21 mouse cellular contexts compared by ENCODE assay signal in the genomic region with DNA sequence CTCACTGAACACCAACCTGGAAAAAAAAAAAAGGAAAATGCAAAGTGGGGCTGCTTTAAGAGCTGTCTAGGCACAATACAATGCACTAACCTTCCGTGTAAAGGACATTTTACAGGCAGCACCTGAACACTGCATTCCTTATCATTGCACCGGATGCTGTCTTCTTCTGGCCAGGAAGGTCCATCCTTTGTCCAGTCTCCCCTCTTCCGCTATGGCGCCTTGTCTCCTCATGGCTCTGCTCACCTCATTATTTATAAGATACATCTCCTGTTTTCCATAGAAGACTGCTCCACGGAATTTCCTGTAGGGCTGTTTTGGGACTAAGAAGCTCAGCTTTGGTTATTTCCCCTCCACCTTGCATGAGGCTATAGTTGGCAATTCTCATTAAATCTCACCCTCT.
DNase-seq lines count a peak whose midpoint lies in the region; ATAC-seq and TF ChIP-seq lines count a peak whose summit lies in the region.
"Had no signal": no experiment of that assay in that cellular context is flagged by ENCODE, and none has a peak within 500 bp of the region (broad histone marks: within the 10 kb centered on the region; RNA-seq: fewer than 3 reads in every experiment).

No protein-coding gene starts in this region.

- WGBS in forebrain, embryonic 13.5 days, result 81% methylated on average over 5 of the region's 5 CpGs
- 85% methylated on average over 5 of the region's 5 CpGs for whole genome bisulfite sequencing in forebrain, embryonic 16.5 days
- WGBS in heart, adult 2 months, result 51% methylated on average over 5 of the region's 5 CpGs
- WGBS in heart, embryonic 11.5 days (ENCODE audit: insufficient replicate concordance), result 79% methylated on average over 5 of the region's 5 CpGs
- WGBS in kidney, adult 2 months, result 72% methylated on average over 5 of the region's 5 CpGs
- 78% methylated on average over 5 of the region's 5 CpGs for WGBS in kidney, embryonic 16.5 days

- no peak for TF ChIP-seq EP300 in heart, adult 2 months (IDR thresholded peaks at IDR 0.05; ENCODE audit: insufficient read depth, low read depth, low read length)

- H3K4me3 ChIP-seq in forebrain, embryonic 13.5 days, result no peak overlapping the region
- no peak overlapping the region for H3K4me3 ChIP-seq in forebrain, embryonic 16.5 days (replicated peaks; ENCODE audit: low read length)
- H3K4me3 ChIP-seq in heart, adult 2 months, result no peak overlapping the region
- no peak overlapping the region for H3K4me3 ChIP-seq in heart, embryonic 11.5 days (ENCODE audit: low read depth, low read length)
- no peak overlapping the region for H3K4me3 ChIP-seq in kidney, adult 2 months (ENCODE audit: insufficient read depth, low read depth, low read length)
- H3K4me3 ChIP-seq in kidney, embryonic 16.5 days (ENCODE audit: low read length), result no peak overlapping the region
- H3K4me3 ChIP-seq: forebrain, embryonic 10.5 days; heart, embryonic 13.5 days; hindbrain, embryonic 13.5 days had no signal

- no peak overlapping the region for H3K9ac ChIP-seq in forebrain, embryonic 13.5 days
- H3K9ac ChIP-seq in forebrain, embryonic 16.5 days (replicated peaks; ENCODE audit: low read depth, low read length), result no peak overlapping the region
- no peak overlapping the region for H3K9ac ChIP-seq in heart, adult 2 months (ENCODE audit: low read depth, low read length)
- no peak overlapping the region for H3K9ac ChIP-seq in heart, embryonic 11.5 days (ENCODE audit: low read depth, low read length)
- no peak overlapping the region for H3K9ac ChIP-seq in kidney, embryonic 16.5 days (replicated peaks; ENCODE audit: low read length)
- H3K9ac ChIP-seq: heart, embryonic 13.5 days had no signal

- H3K27ac ChIP-seq in forebrain, embryonic 13.5 days, result peak overlapping the region; percentile 67; the same call in 1 of the 2 replicates
- H3K27ac ChIP-seq in forebrain, embryonic 16.5 days (ENCODE audit: low read length), result no peak overlapping the region
- peak overlapping the region; percentile 66 for H3K27ac ChIP-seq in heart, adult 2 months
- H3K27ac ChIP-seq in heart, embryonic 11.5 days (ENCODE audit: low read depth, low read length), result no peak overlapping the region
- no peak overlapping the region for H3K27ac ChIP-seq in kidney, adult 2 months (ENCODE audit: insufficient read depth, low read depth, low read length)
- H3K27ac ChIP-seq in kidney, embryonic 16.5 days (ENCODE audit: low read length), result no peak overlapping the region
- H3K27ac ChIP-seq: heart, embryonic 13.5 days had no signal

- TF ChIP-seq CTCF in heart, adult 2 months (IDR thresholded peaks at IDR 0.05), result no peak
- no peak for TF ChIP-seq CTCF in kidney, adult 2 months (conservative IDR thresholded peaks at IDR 0.05; ENCODE audit: insufficient read depth, insufficient read length, low read depth, low read length)

- intact Hi-C loops in heart, adult 2 months (cut with DNase I), result loop anchor here (2.0 to 5.0 kb wide), 2 partner anchors 28 to 61 kb away; no protein-coding TSS in a partner anchor

- H3K27me3 ChIP-seq in forebrain, embryonic 13.5 days, result no peaks in the 10 kb centered on the region
- no peaks in the 10 kb centered on the region for H3K27me3 ChIP-seq in forebrain, embryonic 16.5 days (replicated peaks; ENCODE audit: control insufficient read depth, insufficient read depth, low read length)
- H3K27me3 ChIP-seq in heart, adult 2 months (ENCODE audit: control insufficient read depth, insufficient read depth, low read length), result no peaks in the 10 kb centered on the region
- no peaks in the 10 kb centered on the region for H3K27me3 ChIP-seq in heart, embryonic 11.5 days (ENCODE audit: control insufficient read depth, insufficient read depth, low read length)
- no peaks in the 10 kb centered on the region for H3K27me3 ChIP-seq in kidney, adult 2 months (replicated peaks; ENCODE audit: control insufficient read depth, insufficient read depth, low read length)
- H3K27me3 ChIP-seq in kidney, embryonic 16.5 days (ENCODE audit: insufficient read depth, low read length), result no peaks in the 10 kb centered on the region
- H3K27me3 ChIP-seq: heart, embryonic 13.5 days; hindbrain, embryonic 13.5 days had no signal

- no peaks in the 10 kb centered on the region for H3K9me3 ChIP-seq in forebrain, embryonic 13.5 days (replicated peaks)
- H3K9me3 ChIP-seq in forebrain, embryonic 16.5 days (ENCODE audit: control insufficient read depth, low read length), result no peaks in the 10 kb centered on the region
- no peaks in the 10 kb centered on the region for H3K9me3 ChIP-seq in heart, embryonic 11.5 days (replicated peaks; ENCODE audit: control insufficient read depth, low read length)
- H3K9me3 ChIP-seq in kidney, embryonic 16.5 days (ENCODE audit: low read length), result no peaks in the 10 kb centered on the region
- H3K9me3 ChIP-seq: heart, embryonic 13.5 days had no signal

- TF ChIP-seq POLR2A in heart, adult 2 months (IDR thresholded peaks at IDR 0.05; ENCODE audit: insufficient read depth, low read depth, low read length), result no peak
- TF ChIP-seq POLR2A in kidney, adult 2 months (IDR thresholded peaks at IDR 0.05; ENCODE audit: low read depth, low read length), result no peak

- no peak for ATAC-seq in forebrain, embryonic 13.5 days
- no peak for ATAC-seq in forebrain, embryonic 16.5 days
- no peak for ATAC-seq in heart, embryonic 11.5 days (replicated peaks; ENCODE audit: insufficient number of reproducible peaks, low FRiP score, low TSS enrichment)
- no peak for ATAC-seq in kidney, embryonic 16.5 days (ENCODE audit: low FRiP score, low TSS enrichment)
- ATAC-seq: CD4-positive, CD25-positive, alpha-beta regulatory T cell, adult 4 months; inflammation-experienced regulatory T-cells, adult 6 months; intestine, embryonic 16.5 days had no signal

- no peak overlapping the region for H3K4me2 ChIP-seq in forebrain, embryonic 13.5 days
- no peak overlapping the region for H3K4me2 ChIP-seq in forebrain, embryonic 16.5 days (ENCODE audit: low read length)
- no peak overlapping the region for H3K4me2 ChIP-seq in heart, embryonic 11.5 days
- no peak overlapping the region for H3K4me2 ChIP-seq in kidney, embryonic 16.5 days (replicated peaks; ENCODE audit: low read depth, low read length)
- H3K4me2 ChIP-seq: heart, embryonic 13.5 days; hindbrain, embryonic 13.5 days had no signal

- peak in 1 of 2 experiments; percentile 28 for DNase-seq in heart, adult 2 months
- DNase-seq in kidney, adult 2 months, result peak; percentile 70
- DNase-seq in kidney, postnatal 4 days, result no peak
- peak; percentile 33 to 48 for DNase-seq in kidney, postnatal 36 days
- DNase-seq: adrenal gland, postnatal 10 days; adrenal gland, postnatal 36 days; cerebellum, adult 18-20 months; cerebellum, adult 9-10 months; cerebellum, postnatal 14 days; gastrocnemius, postnatal 10 days; gastrocnemius, postnatal 36 days had no signal

- peaks cover 44% of the 10 kb centered on the region for H3K4me1 ChIP-seq in forebrain, embryonic 13.5 days
- H3K4me1 ChIP-seq in forebrain, embryonic 16.5 days (replicated peaks; ENCODE audit: control insufficient read depth, insufficient read depth, low read length), result peaks cover 26% of the 10 kb centered on the region
- peaks cover 4% of the 10 kb centered on the region for H3K4me1 ChIP-seq in heart, adult 2 months (ENCODE audit: control insufficient read depth, insufficient read depth, low read length)
- H3K4me1 ChIP-seq in heart, embryonic 11.5 days (ENCODE audit: control insufficient read depth, insufficient read depth, low read length), result no peaks in the 10 kb centered on the region
- peaks cover 6% of the 10 kb centered on the region; the same call in 1 of the 2 replicates for H3K4me1 ChIP-seq in kidney, adult 2 months (ENCODE audit: control insufficient read depth, insufficient read depth, low read length)
- peaks cover 9% of the 10 kb centered on the region for H3K4me1 ChIP-seq in kidney, embryonic 16.5 days (ENCODE audit: insufficient read depth, low read length)

- no peaks in the 10 kb centered on the region for H3K79me2 ChIP-seq in heart, adult 2 months (replicated peaks; ENCODE audit: control insufficient read depth, insufficient read depth, low read length)

- no peaks in the 10 kb centered on the region for H3K36me3 ChIP-seq in forebrain, embryonic 13.5 days (ENCODE audit: poor library complexity, severe bottlenecking)
- H3K36me3 ChIP-seq in forebrain, embryonic 16.5 days (ENCODE audit: control insufficient read depth, insufficient read depth), result no peaks in the 10 kb centered on the region
- no peaks in the 10 kb centered on the region for H3K36me3 ChIP-seq in heart, adult 2 months (ENCODE audit: control insufficient read depth, insufficient read depth, low read length)
- no peaks in the 10 kb centered on the region for H3K36me3 ChIP-seq in heart, embryonic 11.5 days (ENCODE audit: control insufficient read depth, insufficient read depth, low read length)
- no peaks in the 10 kb centered on the region for H3K36me3 ChIP-seq in kidney, adult 2 months (ENCODE audit: control insufficient read depth, insufficient read depth, low read length)
- no peaks in the 10 kb centered on the region for H3K36me3 ChIP-seq in kidney, embryonic 16.5 days (ENCODE audit: insufficient read depth, low read length)
- H3K36me3 ChIP-seq: heart, embryonic 13.5 days had no signal

Comparison
In these comparisons a context has a peak if more than half of its experiments do, and no peak if none do; other contexts are left out.
1. H3K27ac ChIP-seq: peak in forebrain, embryonic 13.5 days (single experiment) and heart, adult 2 months (single experiment); none in forebrain, embryonic 16.5 days (single experiment), heart, embryonic 11.5 days (single experiment), kidney, adult 2 months (single experiment) and kidney, embryonic 16.5 days (single experiment).
2. DNase-seq: peak in kidney, adult 2 months (single experiment) and kidney, postnatal 36 days (2 of 2); none in kidney, postnatal 4 days (0 of 2).